Mouse (Mus musculus): ENCODE results near the gene Sh3glb2. TPM values are rescaled to one million over a fixed set of nuclear protein-coding genes. Genes with fewer than 3 reads are reported as not detected.

Sh3glb2 gene
- polyA plus RNA-seq, 1 experiment, result 39.7 TPM

- Histone ChIP-seq H3K27ac (ENCODE audit: insufficient read depth, low read length) (no peak overlapping the region), H3K4me3 (ENCODE audit: insufficient read depth, low read length) (no peak overlapping the region), H3K4me1 (ENCODE audit: control insufficient read depth, insufficient read depth, low read length) (no peaks in the 10 kb centered on the region; the same call in 1 of the 2 replicates)
- TF ChIP-seq CTCF (IDR thresholded peaks at IDR 0.05; ENCODE audit: borderline replicate concordance, insufficient read depth, low read length) (no peak), POLR2A (IDR thresholded peaks at IDR 0.05; ENCODE audit: low read depth, low read length) (no peak)
Observed at GRCm38 (mm10) chr2:30345971-30346676, 13.0 kb downstream of the Sh3glb2 start.

- no peaks in the 10 kb centered on the region for H3K4me1 ChIP-seq (ENCODE audit: control insufficient read depth, insufficient read depth, low read length)
- no peak overlapping the region for H3K27ac ChIP-seq (ENCODE audit: insufficient read depth, low read length)
- no peak overlapping the region for H3K4me3 ChIP-seq (ENCODE audit: insufficient read depth, low read length)
- TF ChIP-seq CTCF (IDR thresholded peaks at IDR 0.05; ENCODE audit: borderline replicate concordance, insufficient read depth, low read length), result no peak
- no peak for TF ChIP-seq POLR2A (IDR thresholded peaks at IDR 0.05; ENCODE audit: low read depth, low read length)
Observed at GRCm38 (mm10) chr2:30343601-30344137, 15.5 kb downstream of the Sh3glb2 start.

- Histone ChIP-seq H3K4me3 (ENCODE audit: insufficient read depth, low read length) (no peak overlapping the region), H3K4me1 (ENCODE audit: control insufficient read depth, insufficient read depth, low read length) (no peaks in the 10 kb centered on the region), H3K27ac (ENCODE audit: insufficient read depth, low read length) (no peak overlapping the region)
- TF ChIP-seq CTCF (IDR thresholded peaks at IDR 0.05; ENCODE audit: borderline replicate concordance, insufficient read depth, low read length) (no peak), POLR2A (IDR thresholded peaks at IDR 0.05; ENCODE audit: low read depth, low read length) (no peak)
Observed at GRCm38 (mm10) chr2:30342544-30342943, 16.6 kb downstream of the Sh3glb2 start.

- TF ChIP-seq POLR2A (IDR thresholded peaks at IDR 0.05; ENCODE audit: low read depth, low read length) (no peak), CTCF (IDR thresholded peaks at IDR 0.05; ENCODE audit: borderline replicate concordance, insufficient read depth, low read length) (no peak)
- no peak overlapping the region for H3K27ac ChIP-seq (ENCODE audit: insufficient read depth, low read length)
Observed at GRCm38 (mm10) chr2:30342061-30342460, 17.1 kb downstream of the Sh3glb2 start.

GRCm38 (mm10) chr2:30337179-30337578 lies 22.0 kb downstream of the Sh3glb2 start:
- no peak overlapping the region for H3K4me3 ChIP-seq (ENCODE audit: insufficient read depth, low read length)
- TF ChIP-seq CTCF (IDR thresholded peaks at IDR 0.05; ENCODE audit: borderline replicate concordance, insufficient read depth, low read length), result no peak
- no peak for TF ChIP-seq POLR2A (IDR thresholded peaks at IDR 0.05; ENCODE audit: low read depth, low read length)
- H3K27ac ChIP-seq (ENCODE audit: insufficient read depth, low read length), result no peak overlapping the region
- no peaks in the 10 kb centered on the region for H3K4me1 ChIP-seq (ENCODE audit: control insufficient read depth, insufficient read depth, low read length)

More at GRCm38 (mm10) chr2:30342061-30342460, 17.1 kb downstream of the Sh3glb2 start:
- Histone ChIP-seq H3K4me1 (ENCODE audit: control insufficient read depth, insufficient read depth, low read length) (no peaks in the 10 kb centered on the region), H3K4me3 (ENCODE audit: insufficient read depth, low read length) (no peak overlapping the region)

- no peaks in the 10 kb centered on the region for H3K4me1 ChIP-seq (ENCODE audit: control insufficient read depth, insufficient read depth, low read length)
- no peak for TF ChIP-seq CTCF (IDR thresholded peaks at IDR 0.05; ENCODE audit: borderline replicate concordance, insufficient read depth, low read length)
- no peak for TF ChIP-seq POLR2A (IDR thresholded peaks at IDR 0.05; ENCODE audit: low read depth, low read length)
- no peak overlapping the region for H3K4me3 ChIP-seq (ENCODE audit: insufficient read depth, low read length)
- no peak overlapping the region for H3K27ac ChIP-seq (ENCODE audit: insufficient read depth, low read length)
Observed at GRCm38 (mm10) chr2:30336174-30336915, 22.8 kb downstream of the Sh3glb2 start.

GRCm38 (mm10) chr2:30335324-30335723 lies 23.8 kb downstream of the Sh3glb2 start:
- Histone ChIP-seq H3K4me1 (ENCODE audit: control insufficient read depth, insufficient read depth, low read length) (no peaks in the 10 kb centered on the region), H3K27ac (ENCODE audit: insufficient read depth, low read length) (no peak overlapping the region), H3K4me3 (ENCODE audit: insufficient read depth, low read length) (no peak overlapping the region)
- no peak for TF ChIP-seq POLR2A (IDR thresholded peaks at IDR 0.05; ENCODE audit: low read depth, low read length)
- no peak for TF ChIP-seq CTCF (IDR thresholded peaks at IDR 0.05; ENCODE audit: borderline replicate concordance, insufficient read depth, low read length)

- Histone ChIP-seq H3K4me3 (ENCODE audit: insufficient read depth, low read length) (no peak overlapping the region), H3K4me1 (ENCODE audit: control insufficient read depth, insufficient read depth, low read length) (no peaks in the 10 kb centered on the region), H3K27ac (ENCODE audit: insufficient read depth, low read length) (no peak overlapping the region)
- TF ChIP-seq CTCF (IDR thresholded peaks at IDR 0.05; ENCODE audit: borderline replicate concordance, insufficient read depth, low read length) (no peak), POLR2A (IDR thresholded peaks at IDR 0.05; ENCODE audit: low read depth, low read length) (no peak)
Observed at GRCm38 (mm10) chr2:30328791-30329190, 30.3 kb downstream of the Sh3glb2 start.

GRCm38 (mm10) chr2:30327276-30327675 lies 31.9 kb downstream of the Sh3glb2 start:
- Histone ChIP-seq H3K27ac (ENCODE audit: insufficient read depth, low read length) (no peak overlapping the region), H3K4me1 (ENCODE audit: control insufficient read depth, insufficient read depth, low read length) (peaks cover 4% of the 10 kb centered on the region; the same call in 1 of the 2 replicates)

GRCm38 (mm10) chr2:30325296-30325695 lies 33.8 kb downstream of the Sh3glb2 start:
- H3K4me3 ChIP-seq (ENCODE audit: insufficient read depth, low read length), result no peak overlapping the region
- H3K27ac ChIP-seq (ENCODE audit: insufficient read depth, low read length), result no peak overlapping the region
- no peak for TF ChIP-seq CTCF (IDR thresholded peaks at IDR 0.05; ENCODE audit: borderline replicate concordance, insufficient read depth, low read length)
- no peak for TF ChIP-seq POLR2A (IDR thresholded peaks at IDR 0.05; ENCODE audit: low read depth, low read length)
- peaks cover 4% of the 10 kb centered on the region; the same call in 1 of the 2 replicates for H3K4me1 ChIP-seq (ENCODE audit: control insufficient read depth, insufficient read depth, low read length)

More at GRCm38 (mm10) chr2:30327276-30327675, 31.9 kb downstream of the Sh3glb2 start:
- no peak for TF ChIP-seq CTCF (IDR thresholded peaks at IDR 0.05; ENCODE audit: borderline replicate concordance, insufficient read depth, low read length)
- TF ChIP-seq POLR2A (IDR thresholded peaks at IDR 0.05; ENCODE audit: low read depth, low read length), result no peak
- no peak overlapping the region for H3K4me3 ChIP-seq (ENCODE audit: insufficient read depth, low read length)

Measured in embryonic fibroblast, embryonic 13.5 days (primary cell).